Mouse (Mus musculus) ovary, adult 2 months (tissue): Measurements from ENCODE around the gene Golt1a. TPM values are rescaled to one million over a fixed set of nuclear protein-coding genes. Genes with fewer than 3 reads are reported as not detected.

Experiments
- polyA plus RNA-seq: library from polyadenylated mRNA; depleted of rRNA; stranded (reverse); fragments of >200 nt; gene quantifications from 2 replicates; pipeline ENCODE4 v1.2.3, GENCODE M21; 2012; rRNA removed

Gene Golt1a
- polyA plus RNA-seq: 0.79 and 2.6 TPM in 2 replicates

DNA sequence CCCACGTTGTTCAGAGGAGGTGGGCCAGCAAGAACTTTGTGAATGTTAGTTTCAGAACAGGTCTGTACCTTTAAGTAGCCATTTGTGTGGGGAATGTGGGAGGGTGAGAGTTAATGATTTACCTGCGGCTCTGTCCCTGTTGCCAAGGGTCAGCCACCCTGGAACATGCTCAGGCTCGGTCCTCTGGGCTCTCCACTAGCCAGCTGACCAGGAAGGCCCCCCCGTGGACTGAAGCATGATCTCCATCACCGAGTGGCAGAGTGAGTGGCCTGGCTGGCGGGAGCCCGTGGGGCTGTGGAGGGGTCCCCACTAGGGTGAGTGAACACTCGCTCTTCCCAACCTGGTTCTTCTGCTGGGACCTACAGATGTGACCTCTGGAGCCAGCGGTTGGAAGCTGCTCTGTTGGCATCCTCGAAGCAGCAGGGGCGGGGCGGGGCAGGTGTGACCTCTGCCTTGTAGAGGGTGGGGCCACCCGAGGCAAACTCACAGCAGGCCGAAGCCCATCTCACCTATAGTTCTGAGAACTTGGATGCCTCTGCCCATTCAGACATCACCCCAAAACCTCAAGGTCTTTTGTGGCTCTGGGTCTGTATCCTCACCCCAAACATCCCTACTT, at the start of gene Golt1a:
Gene Golt1a (plus strand): TSS at position 149 of the 616 bp plus-strand sequence.

DNA sequence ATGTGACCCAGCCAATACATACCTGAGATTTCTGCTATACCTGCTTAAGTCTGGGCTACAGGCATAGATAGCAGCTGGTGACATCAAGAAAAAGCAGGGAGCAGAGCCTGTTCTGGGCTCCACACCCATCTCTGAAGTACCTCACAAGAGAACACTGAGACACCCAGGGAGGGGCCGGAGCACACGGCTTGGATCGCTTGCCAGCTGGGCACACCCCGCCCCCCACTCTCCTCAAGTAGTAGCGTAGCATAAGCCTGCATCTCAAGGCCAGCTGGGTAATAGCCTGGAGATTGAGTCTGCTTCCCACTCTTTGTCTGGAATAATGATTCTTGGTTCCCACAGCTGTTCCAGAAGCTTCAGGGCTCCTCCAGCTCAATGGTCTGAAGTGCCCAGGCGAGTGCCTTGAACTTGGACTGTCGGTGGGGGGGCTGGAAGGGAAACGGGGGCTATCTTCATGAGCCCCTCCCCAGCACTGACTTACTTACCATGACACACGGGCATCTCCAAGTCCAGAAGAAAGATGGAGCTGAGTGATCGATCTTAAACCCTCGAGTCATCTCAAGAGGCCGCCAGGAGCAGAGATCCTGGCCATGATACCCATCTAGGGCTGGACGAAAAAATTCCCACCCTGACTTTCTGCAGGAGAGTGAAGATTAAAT, 11.8 kb downstream of the Golt1a start, which contains the start of gene Kiss1:
Gene Kiss1 (plus strand): TSS at position 609 of the 659 bp plus-strand sequence.

DNA sequence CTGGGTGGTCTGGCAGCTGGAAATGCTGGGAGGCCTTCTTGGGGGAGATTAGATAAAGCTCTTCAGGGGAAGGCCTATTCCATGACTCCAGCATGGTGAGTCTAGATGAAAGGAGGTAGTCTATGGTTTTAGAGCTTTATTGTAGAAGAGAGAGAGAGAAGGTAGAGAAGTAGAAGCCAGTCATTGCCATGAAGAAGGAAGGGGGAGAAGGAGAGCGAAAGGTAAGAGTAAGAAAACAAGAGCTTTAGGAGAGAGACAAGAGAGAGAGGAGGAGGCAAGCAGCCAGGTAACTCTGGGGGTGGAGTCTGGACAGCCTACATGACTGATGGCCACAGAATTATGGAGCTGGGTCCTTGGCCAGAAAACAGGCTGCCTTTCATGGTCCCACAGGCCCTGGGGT, 40.6 kb downstream of the Golt1a start, which contains the start of gene Ren1:
Gene Ren1 (plus strand): TSS at position 301 of the 400 bp plus-strand sequence.

DNA sequence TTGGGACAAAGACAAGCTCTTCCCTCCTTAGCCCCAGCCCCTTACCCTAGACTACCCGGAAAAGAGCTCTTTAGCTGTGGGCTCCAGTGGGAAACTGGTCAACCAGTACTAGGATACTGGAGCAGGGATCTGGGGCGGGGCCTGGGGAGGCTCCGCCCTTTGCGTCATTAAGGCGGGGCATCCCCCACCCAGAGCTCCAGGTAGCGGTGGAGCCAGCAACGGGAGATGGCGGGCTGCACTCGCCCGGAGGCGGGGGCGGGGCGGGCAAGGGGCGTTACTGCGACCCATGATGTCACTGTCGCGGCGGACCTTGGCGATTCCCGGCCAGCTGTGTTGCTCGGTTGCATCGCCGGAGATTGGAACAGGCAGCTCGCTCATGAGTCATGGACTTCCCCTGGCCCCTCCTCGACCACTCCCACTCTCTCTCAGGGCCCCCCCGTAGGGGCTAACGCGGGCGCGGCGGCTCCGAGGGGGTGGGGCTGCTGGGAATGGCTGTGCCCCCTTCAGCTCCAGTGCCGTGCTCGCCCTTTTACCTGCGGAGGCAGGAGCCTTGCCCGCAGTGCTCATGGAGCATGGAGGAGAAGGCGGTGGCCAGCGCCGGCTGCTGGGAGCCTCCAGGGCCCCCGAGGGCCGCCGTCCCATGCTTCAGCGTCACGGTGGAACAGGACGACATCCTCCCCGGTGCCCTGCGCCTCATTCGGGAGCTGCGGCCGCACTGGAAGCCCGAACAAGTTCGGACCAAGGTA, 53.8 kb downstream of the Golt1a start, which contains the start of gene Etnk2:
Gene Etnk2 (plus strand): TSS at position 297 of the 746 bp plus-strand sequence.

Other genes with a start within 250 kb of the Golt1a start
- 22.3 and 32.7 TPM in 2 replicates for gene Ppp1r15b, start 178.7 kb upstream of the Golt1a start, polyA plus RNA-seq
- gene Plekha6, start 145.6 kb upstream of the Golt1a start, polyA plus RNA-seq: 26.8 and 33.3 TPM in 2 replicates
- 2.6 and 2.9 TPM in 2 replicates for gene Kiss1, start 12.1 kb downstream of the Golt1a start, polyA plus RNA-seq
- 8.1 and 8.3 TPM in 2 replicates for gene Ren1, start 40.7 kb downstream of the Golt1a start, polyA plus RNA-seq
- 43.0 and 54.1 TPM in 2 replicates for gene Etnk2, start 53.8 kb downstream of the Golt1a start, polyA plus RNA-seq
- gene Sox13, start 114.6 kb downstream of the Golt1a start, polyA plus RNA-seq: 65.4 and 71.7 TPM in 2 replicates